Mouse (Mus musculus): ENCODE measurements around the gene Mpp2.

- no peak for TF ChIP-seq TCF3 (IDR thresholded peaks at IDR 0.05; ENCODE audit: insufficient read length, low read depth)
- no peak for TF ChIP-seq POLR2A (IDR thresholded peaks at IDR 0.05; ENCODE audit: insufficient read length, low read depth)
- TF ChIP-seq TCF12 (IDR thresholded peaks at IDR 0.05; ENCODE audit: insufficient read depth, poor library complexity, severe bottlenecking): no peak
- no peak for TF ChIP-seq CEBPB (IDR thresholded peaks at IDR 0.05; ENCODE audit: insufficient read depth, poor library complexity, severe bottlenecking)
- no peak for TF ChIP-seq USF1 (IDR thresholded peaks at IDR 0.05; ENCODE audit: low read depth)
- TF ChIP-seq MYOG (IDR thresholded peaks at IDR 0.05; ENCODE audit: control insufficient read depth in 1 of 3, insufficient read depth in 1 of 3, insufficient read length in 2 of 3, low read depth in 2 of 3): no peak
- no peak for TF ChIP-seq SRF (IDR thresholded peaks at IDR 0.05; ENCODE audit: control insufficient read depth, insufficient read length, low read depth)
These were observed 5.1 kb downstream of the Mpp2 start for GRCm38 (mm10) chr11:102083193-102083592.
